Mouse (Mus musculus) fibroblast of lung, adult 2 months (primary cell): ENCODE measurements around the gene Nbas.
A peak's percentile ranks its signal among the peaks of the same experiment; 100 is the strongest.

Source experiments
- DNase-seq: peaks from one replicate; pipeline ENCODE4 v3.0.0-alpha.2; 2011; ENCODE audit warnings: low read depth

The Nbas gene

DNA sequence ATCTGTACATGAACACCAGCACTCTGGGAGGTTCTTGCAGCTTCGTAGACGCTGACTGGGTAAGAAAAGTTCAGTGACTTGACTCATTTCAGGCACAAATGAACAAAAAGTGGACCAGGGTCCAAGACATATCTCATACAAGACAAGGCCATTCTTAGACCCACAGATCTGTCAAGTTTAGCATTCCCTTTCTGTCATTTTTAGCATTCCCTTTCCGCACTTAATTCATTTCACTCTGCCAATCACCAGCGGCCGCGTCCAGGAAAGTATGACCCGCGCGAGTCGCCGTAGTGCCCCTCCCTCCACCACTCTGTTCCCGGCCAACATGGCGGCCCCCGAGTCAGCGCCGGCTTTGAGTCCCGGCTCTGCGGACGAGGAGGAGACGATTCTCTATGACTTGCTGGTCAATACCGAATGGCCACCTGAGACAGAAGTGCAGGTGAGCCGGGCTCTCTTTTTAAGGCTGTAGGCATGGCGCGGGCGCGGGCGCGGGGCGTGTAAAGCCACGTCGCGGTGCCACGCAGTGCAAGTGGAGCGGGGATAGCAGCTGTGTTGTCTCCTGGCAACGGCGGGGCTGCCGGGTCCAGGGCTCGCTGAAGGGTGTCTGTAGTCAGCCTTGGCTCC, at the start of gene Nbas:
Gene Nbas (plus strand): TSS at position 308 of the 624 bp plus-strand sequence.
- DNase-seq, result peak; percentile 51

DNA sequence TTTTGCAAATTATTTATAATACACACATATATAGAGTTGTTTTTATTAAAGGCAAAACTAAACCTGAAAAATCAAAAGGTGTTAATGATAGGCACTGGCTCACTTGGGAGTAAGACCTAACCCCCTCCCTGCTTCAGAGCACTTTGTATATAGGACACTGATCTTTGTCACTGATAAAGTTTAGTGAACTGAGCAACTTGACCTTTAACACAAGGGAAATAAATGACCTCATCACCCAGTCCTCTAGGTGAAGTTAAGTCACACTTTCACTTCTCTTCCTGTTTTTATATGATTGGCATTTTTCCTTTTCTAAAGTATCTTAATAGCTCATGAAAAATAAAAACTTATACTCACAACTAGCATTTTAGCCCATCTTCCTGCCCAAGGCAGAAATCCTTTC, 26.5 kb upstream of the Nbas start:
- DNase-seq, result no peak

DNA sequence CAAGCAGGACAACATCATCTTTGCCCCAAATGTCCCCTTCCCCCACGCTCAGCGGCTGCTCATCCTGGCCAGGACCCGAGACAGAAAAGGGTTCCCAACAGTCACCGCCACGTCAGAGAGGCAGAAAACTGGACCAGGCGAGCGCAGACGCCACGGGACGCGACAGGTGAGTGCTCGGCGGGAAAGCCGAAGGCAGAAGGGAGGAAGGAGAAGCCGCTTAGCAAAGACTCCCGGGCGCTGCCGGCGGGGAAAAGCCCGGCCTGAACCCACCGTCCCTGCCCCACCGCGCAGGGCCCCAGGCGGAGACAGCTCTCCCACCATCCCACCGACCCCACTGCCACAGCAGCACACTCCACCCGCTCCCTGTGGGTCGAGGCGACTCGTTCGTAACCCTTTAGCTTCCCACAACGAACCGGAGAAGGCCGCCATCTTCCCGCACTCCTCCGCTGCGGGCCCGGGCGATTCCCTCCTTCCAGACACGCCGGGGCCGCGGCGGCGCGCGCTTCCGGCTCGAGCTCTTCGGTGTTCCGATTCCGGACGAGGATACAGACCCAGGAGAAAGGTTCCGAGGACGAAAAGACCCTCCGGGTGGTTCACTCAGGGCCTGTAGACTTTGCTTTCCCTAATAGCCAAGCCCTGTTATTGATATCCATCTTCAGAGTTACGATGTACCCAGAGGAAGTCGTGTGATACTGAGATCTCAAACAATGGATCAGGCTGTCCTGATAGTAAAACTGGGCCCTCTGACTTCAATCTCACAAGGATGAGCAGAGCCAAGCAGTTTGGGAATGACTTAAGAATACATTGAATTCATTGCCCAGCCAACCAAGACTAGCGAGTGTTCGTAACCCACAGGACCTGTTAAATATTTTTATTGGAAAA, 20.0 kb upstream of the Nbas start, which contains the start of gene Ddx1:
Gene Ddx1 (minus strand): TSS at position 523 of the 882 bp plus-strand sequence.
- peak; percentile 46 for DNase-seq

DNA sequence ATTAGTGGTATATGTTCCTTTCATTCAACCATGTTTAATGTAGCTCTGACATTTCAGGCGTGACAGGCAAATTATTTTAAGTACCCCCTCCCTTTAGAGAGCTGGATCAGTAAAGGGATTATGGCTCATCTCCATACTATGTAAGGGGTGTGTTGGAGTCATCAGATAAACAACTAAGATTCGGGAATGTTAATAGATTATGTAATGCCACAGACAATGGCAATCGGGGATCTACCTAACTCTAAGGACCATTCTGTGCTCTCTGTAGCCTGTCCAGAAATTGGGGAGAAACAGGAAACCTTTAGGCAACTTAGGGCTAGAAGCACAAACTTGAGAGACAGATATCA, 19.4 kb upstream of the Nbas start:
- no peak for DNase-seq

DNA sequence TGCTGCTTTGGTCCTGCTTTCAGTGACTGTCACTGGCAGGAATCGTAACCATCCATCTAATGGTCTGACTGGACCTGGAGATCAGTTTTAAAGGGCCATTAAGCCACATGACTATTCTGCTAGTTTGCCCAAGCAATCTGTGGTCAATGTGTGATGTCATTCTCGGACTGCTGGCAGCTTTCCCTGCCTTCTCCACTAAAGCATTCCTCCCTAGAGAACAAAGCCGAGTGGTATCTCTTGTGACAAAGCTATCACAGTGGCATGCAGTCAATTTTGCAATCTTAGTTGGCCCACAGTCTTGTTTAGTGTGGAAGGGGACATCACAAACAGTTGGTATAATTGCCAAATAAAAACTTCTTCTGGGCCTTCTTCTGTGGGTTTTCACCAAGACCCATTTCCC, 13.9 kb upstream of the Nbas start:
- DNase-seq, result peak; percentile 61

DNA sequence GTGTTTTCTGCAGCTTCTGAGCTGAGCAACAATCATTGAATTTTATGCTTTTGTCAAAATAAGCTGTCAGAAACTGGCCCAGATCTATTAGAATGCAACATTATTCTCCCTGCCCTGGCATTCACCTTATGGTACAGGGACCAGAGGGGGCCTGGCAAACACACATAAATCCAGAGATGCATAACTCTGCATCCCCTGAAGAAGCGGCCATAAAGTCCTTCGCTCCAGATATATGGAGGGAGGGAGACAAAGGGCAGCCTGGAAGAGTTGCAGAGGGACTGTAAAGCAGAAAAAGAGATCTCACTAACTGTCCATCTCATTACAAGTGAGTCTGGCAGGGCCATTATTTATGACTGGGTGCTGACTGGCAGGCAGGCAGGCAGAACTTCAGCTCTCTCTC, 13.2 kb upstream of the Nbas start:
- no peak for DNase-seq

DNA sequence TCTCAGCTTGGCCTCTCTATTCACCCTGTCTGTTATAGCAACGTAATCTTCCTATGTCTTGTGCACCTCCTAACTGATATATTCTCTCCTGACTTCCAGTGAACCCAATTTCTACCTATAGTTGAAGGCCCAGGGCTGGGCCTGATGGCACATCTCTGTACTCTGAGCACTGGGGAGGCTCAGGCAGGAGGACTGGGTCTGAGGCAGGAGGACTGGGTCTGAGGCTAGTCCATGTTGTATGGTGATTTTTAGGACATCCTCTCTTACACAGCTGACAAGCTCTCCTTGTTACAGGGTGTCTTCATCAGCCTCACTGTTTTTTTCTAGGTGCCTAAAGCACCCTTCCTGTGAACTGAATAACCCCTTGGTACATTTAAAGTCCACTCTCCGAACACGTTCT, 521 bp upstream of the Nbas start:
- DNase-seq, result no peak

DNA sequence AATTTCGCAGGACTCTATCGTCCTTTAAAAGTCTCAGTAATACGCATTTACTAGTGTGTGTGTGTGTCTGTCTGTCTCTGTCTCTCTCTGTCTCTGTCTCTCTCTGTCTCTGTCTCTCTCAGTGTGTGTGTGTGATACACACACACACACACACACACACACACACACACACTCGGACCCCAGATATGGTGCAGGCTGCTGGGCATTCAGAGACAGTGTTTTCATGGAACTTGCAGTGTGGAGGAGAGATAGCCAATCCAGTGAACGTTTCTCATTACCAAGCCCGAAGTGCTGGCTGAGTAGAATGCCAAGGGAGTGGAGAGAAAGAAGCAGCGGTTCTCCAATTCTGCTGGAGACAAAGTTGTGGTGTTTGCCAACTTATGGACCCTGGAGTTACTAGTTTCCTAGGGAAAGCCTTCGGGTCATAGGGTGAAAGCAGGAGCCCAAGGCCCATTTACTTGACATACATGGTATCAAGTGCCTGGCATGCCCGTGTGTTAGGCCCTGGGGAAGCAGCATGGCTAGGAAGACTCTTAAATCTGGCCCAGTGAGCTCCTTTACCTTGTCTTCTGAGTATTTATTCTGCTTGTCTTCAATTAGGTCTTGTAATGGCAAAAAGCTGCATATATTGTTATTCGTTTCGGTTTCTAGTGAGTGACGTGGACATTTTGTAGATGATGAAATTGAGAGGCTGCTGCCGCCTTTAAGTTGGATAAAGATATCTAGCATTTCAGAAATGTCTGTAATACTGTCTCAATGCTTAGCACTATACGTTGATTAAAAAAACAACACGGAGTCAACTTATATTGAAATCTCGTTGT, 847 bp downstream of the Nbas start:
- no peak for DNase-seq

DNA sequence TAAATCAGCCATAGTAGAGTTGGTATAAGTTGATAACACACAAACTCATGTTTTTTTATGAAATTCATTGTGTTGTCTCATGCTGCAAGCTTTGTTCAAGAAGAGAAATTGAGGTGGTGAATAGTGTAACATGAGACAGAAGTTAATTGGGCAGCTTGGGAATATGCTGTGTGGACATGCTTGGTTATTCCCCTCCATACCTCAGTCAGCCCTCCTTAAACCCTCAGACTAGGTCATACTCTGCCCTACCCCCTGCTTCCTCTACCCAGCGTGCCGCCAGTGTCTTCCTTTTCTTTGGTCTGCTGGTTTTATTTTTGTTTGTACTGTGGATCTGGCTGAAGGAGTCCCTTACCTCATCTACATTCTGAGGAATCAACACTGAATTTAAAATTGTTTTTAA, 22.5 kb downstream of the Nbas start:
- no peak for DNase-seq

DNA sequence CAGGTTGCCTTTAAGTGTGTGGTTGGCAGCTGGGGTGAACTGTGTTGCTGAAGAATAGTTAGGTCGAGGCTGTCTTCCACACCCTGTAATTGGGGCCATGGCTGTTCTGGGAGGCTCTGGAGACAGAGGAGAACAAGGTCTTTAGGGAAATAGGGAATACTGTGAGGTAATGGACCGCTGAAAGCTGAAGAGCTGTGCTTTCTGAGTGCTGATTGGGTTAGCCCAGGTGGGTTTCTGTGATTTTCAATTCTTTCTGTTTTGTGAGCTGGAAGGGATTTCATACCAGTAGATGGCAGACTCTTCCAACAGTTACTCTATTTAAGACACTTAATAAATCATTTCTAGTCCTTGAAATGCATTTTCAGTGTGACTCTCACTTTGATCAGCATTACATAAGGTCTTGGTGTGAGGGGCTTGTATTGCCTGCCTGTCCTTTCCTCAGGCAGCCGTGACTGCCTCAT, 24.5 kb downstream of the Nbas start:
- no peak for DNase-seq

DNA sequence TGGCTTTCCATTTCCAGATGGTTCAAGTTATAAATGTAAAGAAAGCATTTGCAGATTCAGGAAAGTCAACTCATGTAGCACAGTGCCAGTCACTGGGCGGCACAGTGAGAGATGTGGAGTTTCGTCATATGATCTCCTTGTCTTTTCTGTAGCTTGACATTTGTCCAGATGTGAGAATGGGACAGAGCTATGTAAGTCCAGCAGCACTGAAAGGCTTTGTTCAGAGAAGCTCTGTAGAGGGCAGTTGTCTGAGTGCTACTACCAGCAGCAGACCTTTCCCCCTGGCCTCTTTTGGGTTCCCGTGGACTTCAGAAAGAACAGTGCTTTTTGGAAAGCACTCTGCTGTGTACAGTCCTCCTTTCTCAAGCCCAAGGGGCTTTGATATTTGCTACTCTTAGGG, 34.1 kb downstream of the Nbas start:
- no peak for DNase-seq

DNA sequence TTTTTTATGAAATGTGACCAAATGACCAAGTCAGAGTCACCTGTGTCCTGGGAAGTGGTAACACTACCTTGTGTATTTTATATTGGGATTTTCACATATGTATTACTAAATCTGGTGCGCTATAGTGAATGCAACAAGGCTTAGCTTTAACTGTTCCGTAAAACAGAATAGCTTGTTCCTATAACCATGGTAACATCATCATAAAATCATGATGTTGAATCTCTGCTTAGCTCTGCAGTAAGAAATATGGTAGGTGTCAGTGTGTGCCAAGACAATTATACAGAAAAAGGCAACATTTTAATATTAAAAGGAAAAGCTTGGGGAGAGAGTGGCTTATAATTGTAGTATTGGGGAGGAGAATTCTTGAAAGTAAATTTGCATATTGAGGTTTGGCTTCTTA, 45.0 kb downstream of the Nbas start:
- DNase-seq, result no peak

DNA sequence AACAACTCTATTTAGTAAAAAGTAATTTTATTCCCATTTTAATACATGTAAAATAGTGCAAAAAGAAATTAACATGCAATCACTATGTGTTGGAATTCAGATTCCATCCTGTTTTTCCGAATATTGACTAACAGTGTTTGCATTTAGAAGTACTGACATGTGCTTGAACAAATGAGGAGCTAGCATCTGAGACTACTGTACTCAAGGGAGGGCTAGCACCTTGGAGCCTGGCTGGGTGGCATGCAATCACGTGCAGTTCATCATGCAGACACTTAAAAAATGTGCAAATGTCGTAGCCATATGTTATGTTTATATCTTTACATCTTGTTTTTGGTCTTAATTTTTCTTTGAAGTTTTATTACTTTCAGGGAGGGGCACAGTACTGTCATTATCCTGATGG, 45.5 kb downstream of the Nbas start:
- no peak for DNase-seq

DNA sequence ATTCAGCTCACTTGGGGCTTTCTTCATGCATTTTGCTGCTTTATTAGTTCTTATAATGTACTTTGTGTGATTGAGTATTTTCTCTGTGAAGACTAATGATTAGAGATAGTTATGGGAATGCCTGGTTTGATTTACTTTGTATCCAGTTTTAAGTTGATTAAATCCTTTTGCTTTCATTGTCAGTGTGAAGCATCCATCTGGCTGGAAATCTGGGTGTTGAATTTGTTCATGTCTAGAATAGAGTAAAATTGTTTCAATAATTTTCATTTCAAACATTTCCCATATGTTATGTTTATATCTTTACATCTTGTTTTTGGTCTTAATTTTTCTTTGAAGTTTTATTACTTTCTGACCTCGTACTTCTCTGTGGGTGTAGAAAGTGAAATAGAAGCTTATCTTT, 46.1 kb downstream of the Nbas start:
- DNase-seq, result no peak

DNA sequence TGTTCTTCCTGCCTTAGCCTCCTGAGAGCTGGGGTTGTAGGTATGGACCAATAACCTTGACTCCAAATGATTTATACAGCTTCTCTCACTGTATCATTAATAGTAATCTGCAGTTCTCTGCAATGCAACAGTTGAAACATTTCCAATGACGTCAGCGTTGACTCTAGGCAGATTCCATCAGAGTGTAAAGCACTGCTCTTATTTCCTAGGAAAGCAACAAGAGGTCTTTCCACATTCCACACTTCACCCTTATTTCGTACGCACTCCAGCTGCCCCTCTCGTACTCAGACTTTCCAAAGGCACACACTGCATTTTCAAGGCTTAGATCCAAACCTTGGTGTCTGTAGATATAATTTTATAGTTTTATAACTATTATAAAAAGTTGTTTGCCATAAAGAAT, 73.6 kb downstream of the Nbas start:
- DNase-seq, result no peak

DNA sequence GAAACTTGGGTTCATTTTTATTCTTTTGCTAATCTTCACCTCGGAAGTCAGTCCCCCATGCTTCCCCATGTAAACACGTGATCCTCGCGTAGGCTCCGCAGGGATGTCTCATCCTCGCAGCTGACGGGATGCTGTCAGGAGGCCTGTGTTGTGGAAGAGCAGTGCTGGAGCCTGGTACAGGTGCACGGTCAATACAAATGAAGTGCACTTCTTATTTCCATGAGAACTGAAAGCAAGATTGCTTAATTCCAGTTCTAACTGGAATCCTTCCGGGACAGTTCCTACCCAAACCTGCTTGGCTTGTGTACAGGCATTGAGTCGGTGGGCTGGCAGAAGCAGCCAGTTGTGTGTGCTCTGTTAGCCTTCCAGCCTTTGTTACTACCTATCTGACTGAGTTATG, 87.3 kb downstream of the Nbas start:
- DNase-seq, result no peak

DNA sequence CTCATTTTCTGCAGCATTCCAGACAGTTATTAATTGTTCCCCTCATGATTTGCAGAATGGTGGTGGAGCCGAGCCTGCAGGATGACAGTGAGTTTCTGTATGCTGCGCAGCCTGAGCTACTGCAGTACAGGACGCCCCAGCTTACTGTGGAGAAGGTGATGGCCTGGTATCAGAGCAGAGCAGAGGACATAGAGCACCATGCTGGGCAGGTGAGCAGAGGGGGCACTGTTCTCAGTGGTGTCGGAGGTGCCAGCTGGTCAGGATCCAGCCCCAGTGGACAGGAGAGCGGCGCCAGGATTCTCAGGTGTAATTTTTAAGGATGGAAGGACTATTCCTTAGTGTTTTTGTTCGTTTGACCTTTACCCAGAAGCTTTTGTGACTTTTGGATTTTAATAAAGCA, 87.8 kb downstream of the Nbas start:
- no peak for DNase-seq

DNA sequence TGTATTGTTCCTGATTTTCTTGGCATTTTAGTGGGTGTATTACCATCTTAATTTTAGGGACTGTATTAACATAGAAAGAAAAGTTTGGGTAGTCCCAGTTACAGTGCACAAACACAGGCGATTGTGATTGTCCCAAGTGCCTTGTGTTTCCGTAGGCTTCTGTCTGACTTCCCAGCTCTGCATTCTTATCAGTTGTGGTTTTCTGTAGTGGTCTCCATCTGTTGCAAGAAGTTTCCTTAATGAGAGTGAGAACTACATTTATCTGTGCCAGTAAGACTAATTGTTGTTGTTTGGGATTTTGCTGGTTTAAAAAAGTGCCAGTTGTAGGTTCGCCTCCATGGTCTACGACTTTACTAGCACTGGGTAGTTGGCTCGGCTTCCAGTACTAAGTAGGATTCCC, 88.3 kb downstream of the Nbas start:
- no peak for DNase-seq

DNA sequence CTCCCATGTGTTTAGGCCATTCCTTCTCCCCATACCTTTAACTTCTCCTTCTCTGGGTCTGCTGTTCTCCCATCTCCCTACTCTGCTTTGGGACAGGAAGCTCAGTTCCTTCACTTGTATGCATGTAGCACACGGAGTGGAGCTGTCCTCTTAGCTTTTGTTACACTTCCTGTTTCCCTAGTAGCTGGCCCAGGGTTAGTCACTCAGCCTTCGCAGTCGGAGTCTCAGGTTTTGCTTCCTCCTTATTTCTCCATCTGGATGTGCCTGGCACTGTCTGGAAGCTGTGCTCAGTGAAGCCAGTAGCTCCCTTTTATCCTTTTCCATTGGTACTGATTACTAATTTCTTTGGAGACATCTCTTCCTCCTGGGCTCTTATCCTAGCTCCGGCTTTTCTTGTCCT, 89.9 kb downstream of the Nbas start:
- DNase-seq, result no peak

DNA sequence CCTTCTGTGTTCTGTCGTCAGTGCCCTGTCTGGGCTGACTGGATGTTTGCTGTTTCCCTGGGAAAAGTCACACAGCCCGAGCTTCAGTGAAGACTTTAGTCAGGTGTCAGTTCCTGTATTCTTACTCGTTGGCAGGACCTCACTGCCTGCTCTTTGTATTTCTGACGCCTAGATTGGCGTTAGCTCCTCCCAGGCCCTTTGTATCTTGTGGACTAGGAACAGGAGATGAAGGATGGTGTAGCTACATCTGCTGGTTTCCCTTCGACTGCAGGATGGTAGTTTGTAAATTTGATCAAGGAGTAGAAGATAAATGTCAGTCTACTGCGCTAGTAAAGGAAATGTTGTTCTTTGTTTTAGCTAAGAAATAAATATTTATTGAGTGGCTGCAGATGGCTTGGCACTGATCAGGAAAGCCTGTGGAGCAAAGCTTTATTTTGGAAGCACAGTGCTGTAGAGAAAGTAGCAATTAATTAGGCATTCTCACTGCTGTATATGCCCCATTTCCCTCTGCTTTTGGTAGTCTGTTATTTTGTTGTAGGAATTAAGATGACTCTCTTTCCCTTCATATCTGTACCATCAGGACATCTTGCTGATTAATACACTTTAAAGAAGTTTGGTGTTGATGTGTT, 91.4 kb downstream of the Nbas start:
- no peak for DNase-seq

DNA sequence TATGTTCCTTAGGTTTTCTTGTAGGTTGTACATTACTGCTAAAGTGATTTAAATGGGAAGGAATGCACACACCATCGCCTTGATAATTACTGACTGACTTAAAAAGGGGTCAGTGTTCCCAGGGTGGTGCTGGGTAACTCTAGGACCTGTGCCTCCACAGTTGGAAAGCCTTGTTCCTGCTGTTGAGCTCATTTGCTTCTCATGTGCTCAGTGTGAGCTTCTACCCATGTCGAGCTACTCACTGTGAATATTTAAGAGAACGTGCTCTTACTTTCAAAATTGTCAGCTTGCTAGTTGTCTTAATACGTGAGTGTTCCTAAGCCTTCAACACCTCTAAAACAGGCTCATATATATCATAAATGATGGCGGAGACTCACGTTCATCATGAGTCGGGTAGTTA, 112.6 kb downstream of the Nbas start:
- DNase-seq, result no peak

DNA sequence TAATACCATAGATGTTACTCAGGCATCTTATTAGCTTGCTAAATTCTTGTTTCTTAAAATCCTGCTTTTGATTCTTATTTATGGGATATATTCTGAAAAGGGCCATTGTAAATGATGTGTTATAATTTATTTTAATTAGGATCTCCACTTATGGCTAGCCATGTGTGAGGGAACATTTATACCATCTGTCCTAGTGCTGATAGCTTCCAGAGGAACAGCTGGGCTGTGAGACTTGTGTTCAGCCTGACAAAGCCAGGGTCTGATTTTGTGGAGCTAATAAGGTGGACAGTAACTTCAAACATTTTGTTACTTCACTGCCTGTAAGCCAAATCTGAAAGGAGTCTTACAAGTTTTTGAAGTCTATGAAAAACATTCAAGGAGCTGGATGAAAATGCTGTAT, 113.1 kb downstream of the Nbas start:
- no peak for DNase-seq
